Mouse (Mus musculus) embryonic fibroblast, embryonic 13.5 days (primary cell): ENCODE measurements at regions not wholly inside any gene's neighbourhood (a gene's known extent, or its start where the extent isn't known, plus 50 kb on each side); places are given as distances from the start of the nearest gene placed in this dataset.

Experiments used
- CTCF ChIP-seq: IDR thresholded peaks from 2 replicates; pipeline ENCODE4 v1.5.1; 2011; ENCODE audit warnings: mild to moderate bottlenecking, control low read depth, low read length, moderate library complexity, borderline replicate concordance; ENCODE audit not compliant: insufficient read depth
- POLR2A ChIP-seq: IDR thresholded peaks from 2 replicates; pipeline ENCODE4 v1.6.1; 2011; ENCODE audit warnings: low read depth, mild to moderate bottlenecking, control low read depth, low read length, moderate library complexity

DNA sequence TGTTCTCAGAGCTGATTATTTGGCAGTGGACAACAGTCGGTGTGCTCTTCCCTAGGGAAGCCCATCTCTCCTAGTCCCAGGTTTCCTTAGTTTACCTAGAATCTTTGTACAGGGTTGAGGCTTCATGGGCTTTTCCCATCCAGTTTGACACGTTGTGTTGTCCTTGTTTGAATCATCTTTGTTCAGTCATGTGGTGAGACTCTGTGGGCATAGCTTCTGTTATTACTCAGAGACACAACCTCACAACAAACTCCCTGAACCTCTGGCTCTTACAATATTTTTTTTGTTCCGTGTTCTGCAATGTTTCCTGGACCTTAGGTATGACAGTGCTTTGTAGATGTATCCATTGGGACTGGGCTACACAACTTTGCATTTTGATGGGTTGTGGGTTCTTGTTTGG, 132.9 kb upstream of the Dlx6 start:
- TF ChIP-seq POLR2A (no peak), CTCF (no peak)
